Mouse (Mus musculus) heart, postnatal 0 days (tissue): ENCODE data around the gene Tead4.

Source experiments
- CTCF ChIP-seq: IDR thresholded peaks from 2 replicates; pipeline ENCODE4 v1.5.1; 2016; ENCODE audit warnings: antibody characterized with exemption, control low read depth, low read depth
- EP300 ChIP-seq: IDR thresholded peaks from 2 replicates; pipeline ENCODE4 v1.6.1; 2016; ENCODE audit warnings: antibody characterized with exemption, low read depth

DNA sequence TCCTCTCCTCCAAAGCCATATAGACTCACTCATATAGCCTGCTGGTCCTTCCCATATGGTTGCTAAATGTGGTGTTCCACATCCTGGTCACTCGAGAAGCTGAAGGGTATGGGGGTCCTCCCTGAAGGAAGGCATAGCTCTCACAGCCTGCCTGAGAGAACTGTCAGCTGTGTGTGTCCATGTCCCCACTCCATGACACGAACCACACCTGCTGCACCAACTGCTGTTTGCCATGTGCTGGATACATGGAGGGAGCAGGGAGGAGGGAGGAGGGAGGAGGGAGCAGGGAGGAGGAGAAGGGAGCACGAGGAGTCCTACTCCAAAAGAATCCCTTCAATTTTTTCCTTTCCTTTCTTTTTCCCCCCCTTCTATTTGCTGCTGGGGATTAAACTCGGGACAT is 30.8 kb downstream of the Tead4 start:
- TF ChIP-seq EP300 (no peak), CTCF (no peak)
